Mouse (Mus musculus): ENCODE data around the gene Sept9.

DNA sequence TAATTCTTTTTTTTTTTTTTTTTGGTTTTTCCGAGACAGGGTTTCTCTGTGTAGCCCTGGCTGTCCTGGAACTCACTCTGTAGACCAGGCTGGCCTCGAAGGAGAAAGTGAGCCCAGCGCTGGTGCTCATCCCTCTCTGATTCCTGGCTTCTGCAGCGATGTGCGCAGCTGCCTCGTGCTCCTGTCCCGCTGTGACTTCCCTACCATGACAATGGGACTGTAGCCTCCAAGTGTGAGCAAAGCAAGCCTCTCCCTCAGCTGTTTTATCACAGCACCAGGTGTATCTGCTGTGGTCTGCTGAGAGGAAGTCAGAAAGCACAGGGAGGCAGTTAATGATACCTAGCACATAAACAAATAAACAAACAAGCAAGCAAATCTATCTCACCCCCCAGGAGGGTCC, 204.3 kb downstream of the Sept9 start:
- no peak for TF ChIP-seq POLR2A (IDR thresholded peaks at IDR 0.05; ENCODE audit: control insufficient read depth, low read depth, low read length)
- TF ChIP-seq CTCF (IDR thresholded peaks at IDR 0.05; ENCODE audit: control insufficient read depth, insufficient read depth, insufficient replicate concordance, low read depth, low read length), result no peak
